Mouse (Mus musculus) cortical plate, adult 2 months (tissue): ENCODE data around the gene Grip1.

Experiments used
- CTCF ChIP-seq: fragments of 200-500 bp; IDR thresholded peaks from 2 replicates; pipeline ENCODE4 v1.5.1; 2011; ENCODE audit warnings: mild to moderate bottlenecking, control low read depth, low read length; ENCODE audit not compliant: insufficient read depth; ENCODE audit errors: extremely low read depth
- POLR2A ChIP-seq: fragments of 200-500 bp; IDR thresholded peaks from 2 replicates; pipeline ENCODE4 v1.6.1; 2011; ENCODE audit warnings: mild to moderate bottlenecking, low read length, control low read depth; ENCODE audit not compliant: insufficient read depth; ENCODE audit errors: extremely low read depth

GRCm38 (mm10) chr10:119640534-119640933 is 186.9 kb downstream of the Grip1 start:
- TF ChIP-seq CTCF = peak; percentile 31; the same call in 1 of the 2 replicates
- TF ChIP-seq POLR2A = no peak
